Comparison of ENCODE assay signal across 10 mouse cellular contexts in genomic region chr2:128947962-128948588, GRCm38 (mm10). TPM values are rescaled to one million over a fixed set of nuclear protein-coding genes. Genes with fewer than 3 reads are reported as not detected.
DNase-seq lines count a peak whose midpoint lies in the region; ATAC-seq and TF ChIP-seq lines count a peak whose summit lies in the region.
"Had no signal": no experiment of that assay in that cellular context is flagged by ENCODE, and none has a peak within 500 bp of the region (broad histone marks: within the 10 kb centered on the region; RNA-seq: fewer than 3 reads in every experiment).

No protein-coding gene starts in this region.

- H3K27me3 ChIP-seq in liver, embryonic 13.5 days, result peaks cover 4% of the 10 kb centered on the region; the same call in 1 of the 2 replicates
- H3K27me3 ChIP-seq: heart, embryonic 15.5 days had no signal

- WGBS in liver, embryonic 13.5 days (ENCODE audit: insufficient replicate concordance), result 29% methylated on average over 6 of the region's 6 CpGs

- no peak overlapping the region for H3K4me3 ChIP-seq in layer of hippocampus, adult 2 months
- no peak overlapping the region for H3K4me3 ChIP-seq in embryonic fibroblast, embryonic 13.5 days (ENCODE audit: insufficient read depth, low read length)
- no peak overlapping the region for H3K4me3 ChIP-seq in liver, embryonic 13.5 days (replicated peaks)
- H3K4me3 ChIP-seq: heart, embryonic 15.5 days; myocyte had no signal

- DNase-seq in layer of hippocampus, adult 2 months (ENCODE audit: low spot score in 2 of 2), result peak; percentile 39 to 48
- DNase-seq in layer of hippocampus, postnatal 25 days (ENCODE audit: extremely low spot score in 1 of 2, low spot score in 1 of 2), result no peak
- DNase-seq in CD8-positive naive resting alpha-beta T cell, adult 2 months (ENCODE audit: low read depth in 2 of 2, low spot score in 2 of 2), result peak; percentile 28 to 59
- DNase-seq in T-cell, adult 2 months (ENCODE audit: low spot score), result peak; percentile 48
- DNase-seq in liver, embryonic 13.5 days, result peak; percentile 20
- no peak for DNase-seq in spleen, adult 18-20 months

- no peaks in the 10 kb centered on the region for H3K9me3 ChIP-seq in liver, embryonic 13.5 days (replicated peaks)
- H3K9me3 ChIP-seq: heart, embryonic 15.5 days had no signal

- no peak for ATAC-seq in liver, embryonic 13.5 days (ENCODE audit: low read depth)
- no peak for ATAC-seq in erythroid progenitor cell, adult 5-6 weeks (replicated peaks; ENCODE audit: low FRiP score, poor library complexity, severe bottlenecking)

- H3K36me3 ChIP-seq in liver, embryonic 13.5 days, result no peaks in the 10 kb centered on the region
- H3K36me3 ChIP-seq: heart, embryonic 15.5 days had no signal

- no peak overlapping the region for H3K4me2 ChIP-seq in liver, embryonic 13.5 days
- H3K4me2 ChIP-seq: heart, embryonic 15.5 days had no signal

- H3K4me1 ChIP-seq in embryonic fibroblast, embryonic 13.5 days (ENCODE audit: control insufficient read depth, insufficient read depth, low read length), result no peaks in the 10 kb centered on the region
- H3K4me1 ChIP-seq in liver, embryonic 13.5 days (replicated peaks), result peaks cover 8% of the 10 kb centered on the region
- H3K4me1 ChIP-seq: heart, embryonic 15.5 days had no signal

- H3K27ac ChIP-seq in layer of hippocampus, adult 2 months, result no peak overlapping the region
- no peak overlapping the region for H3K27ac ChIP-seq in embryonic fibroblast, embryonic 13.5 days (ENCODE audit: insufficient read depth, low read length)
- H3K27ac ChIP-seq in liver, embryonic 13.5 days, result no peak overlapping the region
- H3K27ac ChIP-seq: heart, embryonic 15.5 days had no signal

- TF ChIP-seq CTCF in layer of hippocampus, adult 2 months (conservative IDR thresholded peaks at IDR 0.05), result peak; percentile 91
- TF ChIP-seq CTCF in embryonic fibroblast, embryonic 13.5 days (IDR thresholded peaks at IDR 0.05; ENCODE audit: borderline replicate concordance, insufficient read depth, low read length), result 0 out of 2 replicates have a peak, but pooled peaks have one; percentile 2

- TF ChIP-seq POLR2A in embryonic fibroblast, embryonic 13.5 days (IDR thresholded peaks at IDR 0.05; ENCODE audit: low read depth, low read length), result no peak

- no peak overlapping the region for H3K9ac ChIP-seq in liver, embryonic 13.5 days
- H3K9ac ChIP-seq: heart, embryonic 15.5 days had no signal

RNA-seq across cellular contexts. Expression of gene Zc3h8, which starts 4.2 kb away (rescaled TPM):
- 1 to 10 TPM; 4.7 to 5.4 TPM for total RNA-seq in layer of hippocampus, adult 2 months (2021)
- 1 to 10 TPM; 4.6 to 4.7 TPM for total RNA-seq in layer of hippocampus, postnatal 25 days (2021)
- polyA plus RNA-seq in embryonic fibroblast, embryonic 13.5 days (2011; ENCODE audit: insufficient read length, low read depth, missing spikeins), result 4.1 and 4.2 TPM in 2 replicates
- polyA plus RNA-seq in liver, embryonic 13.5 days (2015; fragmentation: Nextera tagmentation; extraction: Ambion mirVana), result 4.2 and 4.5 TPM in 2 replicates
- 1.8 TPM in 1 of 2 replicates, not detected in the other for total RNA-seq in erythroid progenitor cell, adult 5-6 weeks (2015; ENCODE audit: low replicate concordance)
- 2.1 TPM in 1 of 2 replicates, not detected in the other for total RNA-seq in erythroid progenitor cell, adult 5-6 weeks (2017; ENCODE audit: low replicate concordance)

RNA-seq across cellular contexts. Expression of gene Zc3h6, which starts 19.1 kb away (rescaled TPM):
- 10 to 100 TPM; 18.3 to 20.5 TPM for total RNA-seq in layer of hippocampus, adult 2 months (2021)
- 10 to 100 TPM; 14.7 to 17.5 TPM for total RNA-seq in layer of hippocampus, postnatal 25 days (2021)
- polyA plus RNA-seq in embryonic fibroblast, embryonic 13.5 days (2011; ENCODE audit: insufficient read length, low read depth, missing spikeins), result 4.9 and 6.2 TPM in 2 replicates
- 0.71 and 0.85 TPM in 2 replicates for polyA plus RNA-seq in liver, embryonic 13.5 days (2015; fragmentation: Nextera tagmentation; extraction: Ambion mirVana)
- total RNA-seq in erythroid progenitor cell, adult 5-6 weeks (2015; ENCODE audit: low replicate concordance), result 3.8 and 7.9 TPM in 2 replicates
- total RNA-seq in erythroid progenitor cell, adult 5-6 weeks (2017; ENCODE audit: low replicate concordance), result 3.2 and 4.9 TPM in 2 replicates

RNA-seq across cellular contexts. Expression of gene Gm10762, which starts 19.4 kb away (rescaled TPM):
- 1 to 10 TPM; 4.8 to 5.4 TPM for total RNA-seq in layer of hippocampus, adult 2 months (2021)
- total RNA-seq in layer of hippocampus, postnatal 25 days (2021), result 1 to 10 TPM; 6.2 to 7.5 TPM
- polyA plus RNA-seq in embryonic fibroblast, embryonic 13.5 days (2011; ENCODE audit: insufficient read length, low read depth, missing spikeins), result 2.9 and 3.8 TPM in 2 replicates
- 3.7 and 3.8 TPM in 2 replicates for polyA plus RNA-seq in liver, embryonic 13.5 days (2015; fragmentation: Nextera tagmentation; extraction: Ambion mirVana)
- total RNA-seq in erythroid progenitor cell, adult 5-6 weeks (2015; ENCODE audit: low replicate concordance), result 2.5 TPM in 1 of 2 replicates, not detected in the other
- total RNA-seq in erythroid progenitor cell, adult 5-6 weeks (2017; ENCODE audit: low replicate concordance), result 0.51 and 4.5 TPM in 2 replicates

Comparison
In these comparisons a context has a peak if more than half of its experiments do, and no peak if none do; other contexts are left out.
1. DNase-seq: peak in layer of hippocampus, adult 2 months (2 of 2), CD8-positive naive resting alpha-beta T cell, adult 2 months (2 of 2), T-cell, adult 2 months (single experiment) and liver, embryonic 13.5 days (single experiment); none in layer of hippocampus, postnatal 25 days (0 of 2) and spleen, adult 18-20 months (0 of 2).